Mouse (Mus musculus) stomach, postnatal 0 days (tissue): Measurements from ENCODE around the gene Stk11ip.

ENCODE experiments used
- CTCF ChIP-seq: IDR thresholded peaks from 2 replicates; pipeline ENCODE4 v1.5.1; 2016; ENCODE audit warnings: antibody characterized with exemption, low read depth, mild to moderate bottlenecking, moderate library complexity
- EP300 ChIP-seq: optimal IDR thresholded peaks from 2 replicates; pipeline ENCODE3; 2016; ENCODE audit warnings: antibody characterized with exemption

GRCm38 (mm10) chr1:75502945-75503650 is 18.2 kb upstream of the Stk11ip start:
- no peak for TF ChIP-seq CTCF
- no peak for TF ChIP-seq EP300
